Mouse (Mus musculus): ENCODE results near the gene Mlph.
A peak's percentile ranks its signal among the peaks of the same experiment; 100 is the strongest.

DNA sequence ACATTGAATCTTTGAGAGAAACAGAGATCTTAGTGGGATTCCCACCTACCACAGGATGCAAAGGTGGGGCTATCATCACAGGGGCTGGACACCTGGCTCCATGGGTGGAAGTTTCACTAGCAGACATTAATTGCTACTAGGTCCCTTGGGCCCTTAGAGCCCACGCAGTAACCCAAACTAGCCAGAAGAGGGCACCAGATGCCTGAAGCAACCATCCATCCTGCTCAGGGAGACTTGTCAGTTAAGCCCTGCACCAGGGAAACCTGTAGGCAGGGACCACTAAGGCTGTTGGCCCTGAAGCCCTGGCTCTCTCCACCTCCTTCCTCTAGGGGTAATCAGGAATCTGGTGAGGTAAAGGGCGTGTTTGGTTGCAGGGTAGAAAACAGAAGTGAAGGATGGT, 8.5 kb upstream of the Mlph start:
- peak; percentile 61 for TF ChIP-seq CTCF (IDR thresholded peaks at IDR 0.05; ENCODE audit: control insufficient read depth, insufficient read depth, low read length)
- no peak for TF ChIP-seq POLR2A (IDR thresholded peaks at IDR 0.05; ENCODE audit: borderline replicate concordance, control insufficient read depth, low read depth, low read length)

Measured in bone marrow, adult 2 months (tissue).